Mouse (Mus musculus): Measurements from ENCODE around the gene Gm17509.

DNA sequence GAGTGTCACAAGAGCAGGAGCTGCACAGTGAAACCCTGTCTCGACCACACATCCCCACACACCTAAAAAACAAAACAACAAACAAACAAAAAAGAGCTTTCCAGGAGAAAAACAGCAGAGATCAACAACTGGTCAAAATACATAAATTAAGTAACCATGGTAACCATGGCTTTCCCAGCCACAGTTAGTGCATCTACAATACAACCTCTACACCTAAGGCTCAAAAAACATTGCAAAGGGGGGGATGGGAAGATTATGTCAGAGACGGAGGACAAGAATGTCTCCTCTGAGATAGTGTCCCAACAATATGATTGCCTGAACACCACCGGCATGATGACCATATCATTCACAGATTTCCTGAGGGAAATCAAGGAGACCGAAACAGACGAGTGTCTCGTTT, 35.5 kb downstream of the Gm17509 start:
- no peak for TF ChIP-seq CTCF (IDR thresholded peaks at IDR 0.05)
- no peak for TF ChIP-seq POLR2A (IDR thresholded peaks at IDR 0.05; ENCODE audit: insufficient read depth, low read depth, low read length)
- TF ChIP-seq EP300 (IDR thresholded peaks at IDR 0.05; ENCODE audit: insufficient read depth, low read depth, low read length), result no peak
